Mouse (Mus musculus) liver, postnatal 0 days (tissue): Measurements from ENCODE around the gene Rraga.
A peak's percentile ranks its signal among the peaks of the same experiment; 100 is the strongest.

Source experiments
- CTCF ChIP-seq: sonication (generic); IDR thresholded peaks from 2 replicates; pipeline ENCODE4 v1.5.1; 2016; ENCODE audit warnings: antibody characterized with exemption, low read depth
- EP300 ChIP-seq: IDR thresholded peaks from 2 replicates; pipeline ENCODE4 v1.6.1; 2016; ENCODE audit warnings: antibody characterized with exemption, low read depth, mild to moderate bottlenecking

- 0 out of 2 replicates have a peak, but pooled peaks have one; percentile 8 for TF ChIP-seq CTCF
- TF ChIP-seq EP300: 0 out of 2 replicates have a peak, but pooled peaks have one; percentile 43
Observed at GRCm38 (mm10) chr4:86611524-86612288, 36.2 kb downstream of the Rraga start, which contains the start of gene Haus6.
